Mouse (Mus musculus) macrophage (primary cell): ENCODE measurements around the gene Sorcs3. TPM values are rescaled to one million over a fixed set of nuclear protein-coding genes. Genes with fewer than 3 reads are reported as not detected.

Experiments
- H3K27ac ChIP-seq: fragments of 350-480 bp; formaldehyde crosslinking; 2 replicates; pipeline ENCODE4 v1.9.0; 2021
- H3K36me3 ChIP-seq: fragments of 350-480 bp; formaldehyde crosslinking; 2 replicates; pipeline ENCODE4 v1.9.0; 2021; ENCODE audit errors: inconsistent target
- H3K4me3 ChIP-seq: fragments of 350-480 bp; formaldehyde crosslinking; 2 replicates; pipeline ENCODE4 v1.9.0; 2021; ENCODE audit errors: inconsistent target
- H3K79me2 ChIP-seq: fragments of 350-480 bp; formaldehyde crosslinking; 2 replicates; pipeline ENCODE4 v1.9.0; 2021; ENCODE audit errors: inconsistent target
- WGBS: methylation state at CpG from one replicate; pipeline ENCODE4 v1.1.7; 2026; ENCODE audit warnings: inconsistent platforms; ENCODE audit not compliant: missing documents; 5-methylcytosine and 5-hydroxymethylcytosine counted together
- polyA plus RNA-seq: library from polyadenylated mRNA; stranded (reverse); fragments of 250-400 nt; gene quantifications from 3 replicates; pipeline ENCODE4 v1.2.4, GENCODE M21; 2018; ENCODE audit warnings: inconsistent platforms

Sorcs3 gene
- polyA plus RNA-seq, 1 experiment from 2014 or later = not detected

GRCm38 (mm10) chr19:48475784-48476410, 270.1 kb downstream of the Sorcs3 start:
- no peak overlapping the region for H3K27ac ChIP-seq
- H3K79me2 ChIP-seq = no peaks in the 10 kb centered on the region
- no peaks in the 10 kb centered on the region for H3K36me3 ChIP-seq
- no peak overlapping the region for H3K4me3 ChIP-seq
- WGBS = 13% methylated on average over 6 of the region's 6 CpGs

- Histone ChIP-seq H3K4me3 (no peak overlapping the region), H3K36me3 (no peaks in the 10 kb centered on the region), H3K79me2 (no peaks in the 10 kb centered on the region), H3K27ac (no peak overlapping the region)
- WGBS = 80% methylated on average over 2 of the region's 2 CpGs
Observed at GRCm38 (mm10) chr19:48478864-48479263, 273.0 kb downstream of the Sorcs3 start.

- WGBS = 90% methylated on average over 3 of the region's 3 CpGs
- Histone ChIP-seq H3K79me2 (no peaks in the 10 kb centered on the region), H3K4me3 (no peak overlapping the region), H3K36me3 (no peaks in the 10 kb centered on the region), H3K27ac (no peak overlapping the region)
Observed at GRCm38 (mm10) chr19:48482946-48483345, 277.1 kb downstream of the Sorcs3 start.

- Histone ChIP-seq H3K36me3 (no peaks in the 10 kb centered on the region), H3K4me3 (no peak overlapping the region), H3K27ac (no peak overlapping the region), H3K79me2 (no peaks in the 10 kb centered on the region)
- 79% methylated on average over 3 of the region's 3 CpGs for WGBS
Observed at GRCm38 (mm10) chr19:48491111-48491510, 285.3 kb downstream of the Sorcs3 start.

GRCm38 (mm10) chr19:48503896-48504620, 298.2 kb downstream of the Sorcs3 start:
- no peak overlapping the region for H3K27ac ChIP-seq
- H3K79me2 ChIP-seq = no peaks in the 10 kb centered on the region
- H3K4me3 ChIP-seq = no peak overlapping the region
- WGBS = 68% methylated on average over 2 of the region's 2 CpGs
- H3K36me3 ChIP-seq = no peaks in the 10 kb centered on the region

- no peaks in the 10 kb centered on the region for H3K79me2 ChIP-seq
- no peak overlapping the region for H3K27ac ChIP-seq
- WGBS = 11% methylated on average over 7 of the region's 7 CpGs
- no peaks in the 10 kb centered on the region for H3K36me3 ChIP-seq
- no peak overlapping the region for H3K4me3 ChIP-seq
Observed at GRCm38 (mm10) chr19:48523803-48524202, 318.0 kb downstream of the Sorcs3 start.

- no peaks in the 10 kb centered on the region for H3K79me2 ChIP-seq
- 20% methylated on average over 9 of the region's 9 CpGs for WGBS
- no peak overlapping the region for H3K4me3 ChIP-seq
- H3K27ac ChIP-seq = no peak overlapping the region
- no peaks in the 10 kb centered on the region for H3K36me3 ChIP-seq
Observed at GRCm38 (mm10) chr19:48524527-48525214, 318.8 kb downstream of the Sorcs3 start.

- 4% methylated on average over 4 of the region's 4 CpGs for WGBS
- no peaks in the 10 kb centered on the region for H3K79me2 ChIP-seq
- H3K27ac ChIP-seq = no peak overlapping the region
- no peak overlapping the region for H3K4me3 ChIP-seq
- H3K36me3 ChIP-seq = no peaks in the 10 kb centered on the region
Observed at GRCm38 (mm10) chr19:48533582-48533981, 327.8 kb downstream of the Sorcs3 start.

- Histone ChIP-seq H3K36me3 (no peaks in the 10 kb centered on the region), H3K4me3 (no peak overlapping the region), H3K27ac (no peak overlapping the region), H3K79me2 (no peaks in the 10 kb centered on the region)
Observed at GRCm38 (mm10) chr19:48544294-48544693, 338.5 kb downstream of the Sorcs3 start.

- Histone ChIP-seq H3K27ac (no peak overlapping the region), H3K79me2 (no peaks in the 10 kb centered on the region), H3K4me3 (no peak overlapping the region), H3K36me3 (no peaks in the 10 kb centered on the region)
- 91% methylated on average over 7 of the region's 7 CpGs for WGBS
Observed at GRCm38 (mm10) chr19:48545421-48546132, 339.8 kb downstream of the Sorcs3 start.

GRCm38 (mm10) chr19:48546133-48546448, 340.3 kb downstream of the Sorcs3 start:
- H3K4me3 ChIP-seq = no peak overlapping the region
- no peaks in the 10 kb centered on the region for H3K36me3 ChIP-seq
- 70% methylated on average over 2 of the region's 2 CpGs for WGBS
- H3K79me2 ChIP-seq = no peaks in the 10 kb centered on the region
- no peak overlapping the region for H3K27ac ChIP-seq

- H3K79me2 ChIP-seq = no peaks in the 10 kb centered on the region
- H3K36me3 ChIP-seq = no peaks in the 10 kb centered on the region
- no peak overlapping the region for H3K27ac ChIP-seq
- H3K4me3 ChIP-seq = no peak overlapping the region
- WGBS = 70% methylated on average over 9 of the region's 9 CpGs
Observed at GRCm38 (mm10) chr19:48548143-48548881, 342.5 kb downstream of the Sorcs3 start.

- WGBS = 68% methylated on average over 2 of the region's 2 CpGs
- no peak overlapping the region for H3K4me3 ChIP-seq
- H3K36me3 ChIP-seq = no peaks in the 10 kb centered on the region
- H3K27ac ChIP-seq = no peak overlapping the region
- H3K79me2 ChIP-seq = no peaks in the 10 kb centered on the region
Observed at GRCm38 (mm10) chr19:48559432-48559831, 353.6 kb downstream of the Sorcs3 start.

- 56% methylated on average over 1 of the region's 1 CpGs for WGBS
- no peak overlapping the region for H3K27ac ChIP-seq
- no peaks in the 10 kb centered on the region for H3K36me3 ChIP-seq
- no peak overlapping the region for H3K4me3 ChIP-seq
- no peaks in the 10 kb centered on the region for H3K79me2 ChIP-seq
Observed at GRCm38 (mm10) chr19:48575736-48576135, 369.9 kb downstream of the Sorcs3 start.
